Mouse (Mus musculus) brain, adult 2 months (tissue): ENCODE results near the gene Itgad.

Experiments used
- DNase-seq: peaks from one replicate; pipeline ENCODE4 v3.0.0; 2011; ENCODE audit warnings: low read depth, low spot score

Gene Itgad

GRCm38 (mm10) chr7:128178385-128178784, 24.2 kb downstream of the Itgad start:
- DNase-seq, result peak; percentile 88

DNA sequence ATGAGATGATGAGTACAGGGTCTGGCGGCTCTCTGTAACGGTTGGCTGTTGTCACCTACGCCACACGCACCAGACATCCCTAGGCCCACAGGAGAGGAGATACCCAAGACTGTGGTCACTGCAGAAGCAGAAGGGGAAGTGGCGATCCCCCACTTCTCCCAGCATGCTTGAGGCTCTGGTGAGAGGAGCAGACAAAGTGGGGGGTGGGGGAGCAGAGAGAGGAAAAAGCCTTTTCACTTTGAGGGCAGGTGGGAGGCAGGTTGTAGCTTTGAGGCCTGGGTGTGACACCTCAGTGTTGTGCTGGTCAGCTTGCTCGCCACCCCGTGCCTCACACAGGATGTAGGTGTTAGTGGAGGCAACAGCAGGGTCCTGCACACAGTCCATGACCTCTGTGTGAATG, 25.9 kb downstream of the Itgad start:
- DNase-seq, result no peak

GRCm38 (mm10) chr7:128180546-128180945, 26.4 kb downstream of the Itgad start:
- DNase-seq, result peak; percentile 42

- no peak for DNase-seq
These were observed 27.5 kb downstream of the Itgad start for GRCm38 (mm10) chr7:128181691-128182090.

DNA sequence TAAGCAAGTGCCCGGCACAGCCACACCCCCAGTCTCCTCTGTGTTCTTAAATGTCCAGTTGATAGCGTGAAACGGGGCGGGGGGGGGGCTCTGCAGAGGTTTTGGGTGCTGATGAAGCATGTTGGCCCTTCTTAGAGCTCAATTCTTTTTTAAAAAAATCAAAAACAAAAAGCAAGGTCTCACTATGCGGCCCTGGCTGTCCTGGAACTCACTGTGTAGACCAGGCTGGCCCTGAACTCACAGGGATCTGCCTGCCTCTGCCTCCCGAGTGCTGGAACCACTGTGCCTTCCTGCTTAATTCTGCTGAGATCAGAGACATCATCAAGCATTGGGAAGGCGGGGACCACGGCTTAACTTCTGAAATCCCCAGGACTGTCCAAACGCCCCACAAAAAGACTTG, 47.4 kb downstream of the Itgad start:
- DNase-seq, result no peak

DNA sequence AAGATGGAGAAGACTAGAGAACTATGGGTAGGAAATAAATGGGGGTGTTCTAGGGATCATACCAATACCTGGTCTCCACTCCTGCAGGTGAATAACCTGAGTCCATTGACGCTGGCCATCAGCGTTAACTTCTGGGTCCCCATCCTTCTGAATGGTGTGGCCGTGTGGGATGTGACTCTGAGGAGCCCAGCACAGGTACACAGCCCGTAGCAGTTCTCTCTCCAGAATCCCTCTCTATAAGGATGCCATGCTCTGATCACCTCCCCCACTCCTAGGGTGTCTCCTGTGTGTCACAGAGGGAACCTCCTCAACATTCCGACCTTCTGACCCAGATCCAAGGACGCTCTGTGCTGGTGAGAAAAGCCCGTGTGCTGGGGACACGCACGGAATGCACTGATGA, 48.9 kb downstream of the Itgad start:
- no peak for DNase-seq

DNA sequence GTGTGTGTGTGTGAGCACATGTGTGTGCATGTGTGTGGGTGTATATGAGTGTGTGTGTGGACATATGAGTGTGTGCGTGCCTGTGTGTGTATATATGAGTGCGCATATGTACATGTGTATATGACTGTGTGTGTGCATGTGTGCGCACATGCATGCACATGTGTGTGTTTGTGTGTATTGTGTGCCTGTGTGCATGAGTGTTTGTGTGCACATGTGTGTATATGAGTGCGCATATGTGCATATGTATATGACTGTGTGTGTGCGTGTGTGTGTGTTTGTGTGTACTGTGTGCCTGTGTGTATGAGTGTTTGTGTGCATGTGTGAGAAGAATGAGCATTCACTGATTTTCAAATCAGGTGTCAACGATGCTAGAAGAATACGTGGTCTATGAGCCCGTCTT, 50.0 kb downstream of the Itgad start:
- DNase-seq, result no peak

DNA sequence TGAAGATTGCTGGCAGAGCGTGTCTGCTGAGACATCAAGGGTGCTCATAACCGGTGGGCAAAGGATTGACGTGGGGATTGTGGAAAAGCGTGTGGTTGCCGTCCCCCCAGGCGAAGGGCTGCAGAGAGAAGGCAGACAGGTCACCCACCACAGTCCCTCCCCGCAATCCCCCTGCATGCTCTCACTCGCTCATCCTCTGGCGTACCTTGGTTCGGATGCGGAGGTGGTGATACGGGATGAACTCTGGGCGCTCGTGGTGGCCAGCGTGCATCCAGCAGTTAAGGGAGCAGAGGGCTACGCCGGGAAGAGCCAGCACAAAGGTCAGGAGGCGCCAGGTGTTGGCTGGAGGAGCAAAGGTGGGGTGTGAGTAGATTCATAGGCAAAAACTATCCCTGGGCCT, 51.5 kb downstream of the Itgad start:
- DNase-seq, result no peak

DNA sequence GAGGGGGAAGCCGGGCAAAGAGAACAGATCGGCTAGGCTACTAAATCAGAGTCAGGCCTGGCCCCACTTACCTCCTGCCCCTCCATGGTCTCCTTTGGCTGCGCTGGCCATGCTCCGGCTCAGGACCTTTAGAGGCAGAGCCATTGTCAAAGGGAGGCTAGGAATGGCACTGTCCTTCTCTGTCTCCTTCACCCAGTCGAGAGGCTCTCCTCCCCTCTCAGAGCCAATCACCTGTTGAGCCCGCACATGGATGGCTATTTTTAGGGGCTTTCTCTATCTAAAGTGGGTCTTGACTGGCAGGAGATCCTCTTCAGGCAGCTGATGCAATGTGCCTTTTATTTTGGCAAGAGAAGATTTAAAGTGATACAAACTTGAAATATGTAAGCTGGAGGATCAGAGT, 52.0 kb downstream of the Itgad start, which contains the start of gene Cox6a2:
TSS of gene Cox6a2 (minus strand) at position 236 of the 400 bp plus-strand sequence.
- peak; percentile 37 for DNase-seq

DNA sequence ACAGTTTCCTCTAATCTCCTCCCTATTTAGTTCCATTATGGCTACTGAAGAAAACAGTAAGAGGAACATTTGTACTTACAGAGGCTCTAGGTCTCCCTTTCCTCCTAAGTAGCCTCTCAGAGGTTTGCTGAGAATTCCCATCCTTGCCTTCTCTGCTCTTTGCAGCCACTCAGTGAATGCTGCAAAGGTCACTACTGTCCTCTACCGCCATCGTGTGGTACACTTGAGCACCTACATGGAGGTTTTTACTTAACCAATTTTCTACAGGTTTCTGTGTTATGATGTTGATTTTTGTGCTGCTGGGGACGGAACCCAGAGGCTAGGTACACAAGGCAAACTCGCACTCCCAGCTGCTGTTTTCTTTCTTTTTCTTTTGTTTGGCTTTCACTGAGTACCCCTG, 54.0 kb downstream of the Itgad start:
- peak; percentile 83 for DNase-seq

- no peak for DNase-seq
These were observed 55.6 kb downstream of the Itgad start for GRCm38 (mm10) chr7:128209826-128210225.

- DNase-seq, result no peak
These were observed 65.8 kb downstream of the Itgad start for GRCm38 (mm10) chr7:128219952-128220351.

- peak; percentile 72 for DNase-seq
These were observed 66.8 kb downstream of the Itgad start for GRCm38 (mm10) chr7:128220936-128221335.

GRCm38 (mm10) chr7:128231741-128232140, 77.6 kb downstream of the Itgad start:
- no peak for DNase-seq

GRCm38 (mm10) chr7:128234796-128235195, 80.6 kb downstream of the Itgad start:
- no peak for DNase-seq

GRCm38 (mm10) chr7:128235481-128235880, 81.3 kb downstream of the Itgad start:
- no peak for DNase-seq

DNA sequence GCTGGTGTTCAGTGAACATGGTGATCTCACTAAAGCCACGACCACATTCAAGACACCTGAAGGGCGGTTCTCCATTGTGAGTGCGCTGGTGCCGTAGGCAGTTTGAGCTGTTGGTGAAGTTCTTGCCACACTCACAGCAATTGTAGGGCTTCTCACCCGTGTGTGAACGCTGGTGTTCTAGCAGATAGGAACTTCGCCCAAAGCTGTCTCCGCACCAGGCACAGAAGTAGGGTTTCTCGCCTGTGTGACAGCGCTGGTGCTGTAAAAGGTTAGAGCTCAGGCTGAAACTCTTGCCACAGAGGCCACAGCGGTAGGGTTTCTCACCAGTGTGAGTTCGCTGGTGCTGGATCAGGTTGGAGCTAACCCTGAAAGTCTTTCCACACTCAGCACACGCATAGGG, 82.2 kb downstream of the Itgad start:
- no peak for DNase-seq

DNA sequence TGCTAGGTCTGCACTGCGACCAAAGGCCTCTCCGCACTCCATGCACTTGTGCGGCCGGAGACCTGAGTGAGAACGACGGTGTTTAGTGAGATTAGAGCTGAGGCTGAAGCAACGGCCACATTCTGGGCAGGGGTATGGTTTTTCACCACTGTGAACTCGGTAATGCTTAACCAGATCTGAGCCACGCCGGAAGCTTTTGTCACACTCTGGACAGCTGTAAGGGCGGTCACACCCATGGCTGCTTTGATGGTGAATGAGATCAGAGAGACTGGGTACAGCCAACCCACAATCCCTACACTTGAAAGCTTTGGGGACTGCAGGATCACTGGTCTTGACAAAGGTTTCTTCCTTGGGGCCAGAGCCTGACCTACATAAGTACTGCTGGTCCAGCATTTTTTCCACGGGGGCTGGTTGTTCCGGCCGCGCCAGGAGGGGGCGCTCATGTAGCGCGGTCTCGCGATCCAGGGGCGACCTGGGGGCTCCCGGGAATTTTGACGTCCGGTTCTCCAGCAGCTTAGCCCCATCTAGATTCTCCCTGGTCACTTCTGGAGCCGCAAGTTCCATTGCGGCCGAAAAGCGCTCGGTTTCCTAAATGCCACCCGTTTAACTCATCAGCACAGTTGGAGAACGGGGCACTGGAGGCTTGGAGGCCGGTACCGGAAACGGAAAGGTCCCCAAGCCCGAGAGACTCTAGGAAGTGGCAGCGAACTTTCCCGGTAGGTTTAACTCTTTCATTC, 82.8 kb downstream of the Itgad start, which contains the start of gene Armc5:
TSS of gene Armc5 (plus strand) at position 487 of the 737 bp plus-strand sequence.
- peak; percentile 84 for DNase-seq

DNA sequence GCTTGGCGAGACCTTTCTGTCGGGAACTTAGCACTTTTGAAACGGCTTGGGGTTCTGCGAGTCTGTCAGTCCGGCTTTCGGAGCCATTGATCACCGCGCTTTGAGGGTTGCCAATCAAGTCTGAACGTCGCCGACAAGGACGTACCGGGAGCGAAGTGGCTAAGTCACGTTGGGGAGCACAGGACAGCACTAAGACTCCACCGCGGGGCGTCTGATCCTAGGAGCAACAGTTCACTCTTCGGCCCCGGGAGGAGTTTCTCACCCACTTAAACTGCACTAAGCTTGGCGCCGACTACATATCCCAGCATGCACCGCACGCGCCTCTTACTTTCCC, 83.4 kb downstream of the Itgad start:
- no peak for DNase-seq

DNA sequence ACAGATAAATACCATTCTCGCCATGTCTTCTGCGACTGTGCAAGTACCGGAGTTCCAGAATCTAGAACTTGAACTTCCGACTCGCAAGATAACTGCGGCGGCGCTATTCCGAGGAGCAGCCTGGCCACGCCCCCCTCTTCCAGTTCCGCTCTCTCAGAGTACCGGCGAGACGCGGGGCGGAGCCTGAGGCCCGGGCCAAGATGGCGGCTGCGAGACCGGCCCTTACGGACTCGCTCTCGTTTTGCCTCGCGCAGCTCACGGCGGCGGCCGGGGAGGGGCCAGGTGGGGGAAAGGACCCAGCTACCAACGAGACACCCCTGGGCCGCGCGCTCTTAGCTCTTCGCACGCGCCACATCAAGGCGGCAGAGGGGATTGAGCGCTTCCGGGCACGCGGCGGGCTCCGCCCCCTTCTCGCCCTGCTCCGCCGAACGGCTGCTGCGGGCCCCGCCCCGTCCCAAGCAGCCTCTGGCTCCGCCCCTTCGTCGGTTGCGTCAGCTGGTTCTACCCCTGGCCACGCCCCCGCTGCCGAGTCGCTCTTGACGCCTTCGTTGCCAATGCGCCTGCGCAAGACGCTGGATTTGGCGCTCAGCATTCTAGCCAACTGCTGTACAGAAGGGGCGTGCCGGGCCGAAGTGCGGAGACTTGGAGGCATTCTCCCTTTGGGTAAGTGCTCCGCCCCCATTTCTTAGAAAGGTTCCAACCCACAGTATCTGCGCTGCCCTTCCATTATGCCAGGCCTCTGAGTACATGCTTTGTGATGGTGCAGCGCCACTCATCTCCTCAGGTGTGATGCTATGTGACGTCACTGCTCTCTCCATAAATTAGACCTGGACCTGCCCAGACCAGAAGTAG, 84.0 kb downstream of the Itgad start, which contains the start of gene 9130023H24Rik:
TSS of gene 9130023H24Rik (minus strand) at position 105 of the 852 bp plus-strand sequence.
- DNase-seq, result peak; percentile 99

GRCm38 (mm10) chr7:128238991-128239390, 84.8 kb downstream of the Itgad start:
- DNase-seq, result peak; percentile 56

GRCm38 (mm10) chr7:128240131-128240784, 86.1 kb downstream of the Itgad start:
- no peak for DNase-seq
